ENCODE assay signal across 24 mouse cellular contexts in the genomic region with DNA sequence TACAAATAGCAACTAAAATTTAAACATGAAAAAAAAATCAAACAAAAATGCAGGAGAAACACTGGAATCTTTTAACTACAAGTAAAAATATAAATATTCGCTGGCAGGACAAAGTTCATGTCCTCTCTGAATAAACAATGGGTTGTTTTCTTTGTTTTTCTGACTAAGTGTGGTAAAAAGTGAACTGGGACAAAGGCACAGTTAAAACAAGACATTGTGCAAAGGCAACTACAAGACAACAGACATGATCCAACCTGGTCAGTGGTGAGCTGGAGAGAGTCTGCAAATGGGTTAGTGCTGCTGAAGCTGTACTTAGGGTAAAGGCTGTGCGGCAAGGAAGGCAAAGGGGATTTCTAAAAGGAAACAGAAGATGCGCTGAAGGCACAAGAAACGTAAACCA.
"Had no signal": no experiment of that assay in that cellular context is flagged by ENCODE, and none has a peak within 500 bp of the region (broad histone marks: within the 10 kb centered on the region; RNA-seq: fewer than 3 reads in every experiment).

No protein-coding gene starts in this region.

- H3K36me3 ChIP-seq: hindbrain, embryonic 13.5 days; hindbrain, embryonic 15.5 days; liver, embryonic 13.5 days; liver, embryonic 15.5 days had no signal

- H3K27me3 ChIP-seq: heart, embryonic 13.5 days; heart, embryonic 15.5 days; hindbrain, embryonic 13.5 days; hindbrain, embryonic 15.5 days; intestine, embryonic 15.5 days; limb, embryonic 15.5 days; liver, embryonic 13.5 days; liver, embryonic 15.5 days had no signal

- H3K4me3 ChIP-seq: heart, adult 2 months; heart, embryonic 13.5 days; heart, embryonic 15.5 days; hindbrain, embryonic 13.5 days; hindbrain, embryonic 15.5 days; intestine, embryonic 15.5 days; layer of hippocampus, adult 2 months; left cerebral cortex, adult 2 months; limb, embryonic 15.5 days; liver, embryonic 13.5 days; liver, embryonic 15.5 days had no signal

- H3K9ac ChIP-seq: heart, embryonic 13.5 days; heart, embryonic 15.5 days; hindbrain, embryonic 13.5 days; hindbrain, embryonic 15.5 days; intestine, embryonic 15.5 days; limb, embryonic 15.5 days; liver, embryonic 13.5 days; liver, embryonic 15.5 days had no signal

- H3K9me3 ChIP-seq: heart, embryonic 13.5 days; heart, embryonic 15.5 days; hindbrain, embryonic 13.5 days; hindbrain, embryonic 15.5 days; intestine, embryonic 15.5 days; limb, embryonic 15.5 days; liver, embryonic 13.5 days; liver, embryonic 15.5 days had no signal

- DNase-seq: gastrocnemius, postnatal 14 days; gastrocnemius, postnatal 36 days; heart, adult 11 months; heart, adult 2 months; heart, postnatal 14 days; heart, postnatal 36 days; kidney, adult 18-20 months; kidney, adult 8-10 months; kidney, postnatal 10 days; kidney, postnatal 25 days; kidney, postnatal 4 days; liver, embryonic 13.5 days had no signal

- H3K27ac ChIP-seq: heart, adult 2 months; heart, embryonic 15.5 days; hindbrain, embryonic 13.5 days; hindbrain, embryonic 15.5 days; intestine, embryonic 15.5 days; layer of hippocampus, adult 2 months; left cerebral cortex, adult 2 months; limb, embryonic 15.5 days; liver, embryonic 13.5 days; liver, embryonic 15.5 days had no signal

- H3K4me2 ChIP-seq: heart, embryonic 11.5 days; heart, embryonic 13.5 days; heart, embryonic 15.5 days; hindbrain, embryonic 13.5 days; hindbrain, embryonic 15.5 days; intestine, embryonic 15.5 days; limb, embryonic 15.5 days; liver, embryonic 13.5 days; liver, embryonic 15.5 days had no signal

- ATAC-seq: inflammation-experienced regulatory T-cells, adult 6 months; intestine, embryonic 15.5 days; intestine, postnatal 0 days had no signal

- H3K4me1 ChIP-seq: hindbrain, embryonic 13.5 days; hindbrain, embryonic 15.5 days; intestine, embryonic 15.5 days; liver, embryonic 13.5 days; liver, embryonic 15.5 days had no signal
